Mouse (Mus musculus) liver, embryonic 14 days (tissue): ENCODE data around the gene Mrpl57. TPM values are rescaled to one million over a fixed set of nuclear protein-coding genes. Genes with fewer than 3 reads are reported as not detected.

Experiments used
- polyA plus RNA-seq: library from polyadenylated mRNA; depleted of rRNA; stranded (reverse); fragments of >200 nt; gene quantifications from 2 replicates; pipeline ENCODE4 v1.2.3, GENCODE M21; 2012; rRNA removed

Gene Mrpl57
- 40.7 and 44.8 TPM in 2 replicates for polyA plus RNA-seq

GRCm38 (mm10) chr14:57825788-57826751, at the start of gene Mrpl57, which contains the start of gene Ska3:
TSS of gene Mrpl57 (plus strand) at chr14:57826234.
TSS of gene Ska3 (minus strand) at chr14:57826185.

GRCm38 (mm10) chr14:57797991-57798931, 27.8 kb upstream of the Mrpl57 start, which contains the start of gene Sap18:
TSS of gene Sap18 (plus strand) at chr14:57798180.

Other genes starting within 250 kb of the Mrpl57 start
- 6.6 and 8.0 TPM in 2 replicates for gene Xpo4, start 160.8 kb upstream of the Mrpl57 start, polyA plus RNA-seq
- not detected in 2 replicates for gene Gm49361, start 80.1 kb upstream of the Mrpl57 start, polyA plus RNA-seq
- 3.0 and 3.6 TPM in 2 replicates for gene Lats2, start 67.8 kb upstream of the Mrpl57 start, polyA plus RNA-seq
- gene Sap18, start 28.1 kb upstream of the Mrpl57 start, polyA plus RNA-seq: 15.9 and 16.2 TPM in 2 replicates
- gene Ska3, start within 50 bp of the Mrpl57 start, polyA plus RNA-seq: 7.8 and 10.4 TPM in 2 replicates
- gene Zdhhc20, start 64.0 kb downstream of the Mrpl57 start, polyA plus RNA-seq: 3.0 and 3.9 TPM in 2 replicates
- 14.7 and 16.4 TPM in 2 replicates for gene Micu2, start 173.0 kb downstream of the Mrpl57 start, polyA plus RNA-seq
- 0.15 and 0.17 TPM in 2 replicates for gene Fgf9, start 244.3 kb downstream of the Mrpl57 start, polyA plus RNA-seq